Mouse (Mus musculus) CH12.LX (cell line): ENCODE results near the gene Hoxb5. TPM values are rescaled to one million over a fixed set of nuclear protein-coding genes. Genes with fewer than 3 reads are reported as not detected.

Experiments
- DNase-seq: peaks from one replicate; pipeline ENCODE4 v3.0.0-alpha.2; 2013; ENCODE audit errors: extremely low read depth
- H3K27ac ChIP-seq: 2 replicates; pipeline ENCODE4 v1.5.1; 2012; ENCODE audit warnings: low read depth, mild to moderate bottlenecking, control low read depth, moderate library complexity; ENCODE audit not compliant: insufficient read depth
- H3K27me3 ChIP-seq: replicated peaks from 2 replicates; pipeline ENCODE3; 2012; ENCODE audit warnings: inconsistent platforms
- H3K36me3 ChIP-seq, 2 experiments: replicated peaks in 1 of 2; 2 replicates each; pipeline versions ENCODE3 to v1.6.1; 2012; ENCODE audit warnings: inconsistent platforms in 1 of 2, low read length in 1 of 2, mild to moderate bottlenecking in 1 of 2, mixed read lengths in 1 of 2, moderate library complexity in 1 of 2; ENCODE audit not compliant: control insufficient read depth in 1 of 2, insufficient read depth in 1 of 2
- H3K4me1 ChIP-seq, 2 experiments: 2 replicates each; pipeline ENCODE4 v1.6.1; 2012; ENCODE audit warnings: inconsistent platforms in 1 of 2, moderate library complexity in 1 of 2; ENCODE audit not compliant: insufficient read depth in 2 of 2, control insufficient read depth in 1 of 2
- H3K4me2 ChIP-seq: 2 replicates; pipeline ENCODE4 v1.6.1; 2012; ENCODE audit warnings: low read depth, mild to moderate bottlenecking, control low read depth; ENCODE audit not compliant: poor library complexity, insufficient read depth, severe bottlenecking
- H3K4me3 ChIP-seq, 3 experiments: fragments of 150-350 bp in 1 of 3; sonication (generic) in 1 of 3; replicated peaks in 1 of 3; 2 replicates each; pipeline versions ENCODE3 to v1.5.1; 2011 to 2012; ENCODE audit warnings: low read depth in 2 of 3, low read length in 2 of 3, mild to moderate bottlenecking in 2 of 3, moderate library complexity in 2 of 3, control low read depth in 1 of 3, improper control_type of control experiment in 1 of 3, inconsistent platforms in 1 of 3, mixed read lengths in 1 of 3; ENCODE audit not compliant: poor library complexity in 1 of 3
- H3K79me2 ChIP-seq: replicated peaks from 2 replicates; pipeline ENCODE4 v1.6.1; 2012; ENCODE audit warnings: mild to moderate bottlenecking, moderate library complexity; ENCODE audit not compliant: control insufficient read depth, poor library complexity, insufficient read depth, severe bottlenecking; ENCODE audit errors: extremely low read depth
- H3K9ac ChIP-seq: 2 replicates; pipeline ENCODE4 v1.6.1; 2012; ENCODE audit warnings: low read depth, mild to moderate bottlenecking, control low read depth, moderate library complexity; ENCODE audit not compliant: insufficient read depth
- H3K9me3 ChIP-seq: replicated peaks from 2 replicates; pipeline ENCODE3; 2012; ENCODE audit warnings: low read length, inconsistent platforms, mixed read lengths
- CTCF ChIP-seq, 2 experiments: IDR thresholded peaks in 1 of 2; conservative IDR thresholded peaks in 1 of 2; 2 replicates each; pipeline ENCODE4 v1.5.1; 2011 to 2012; ENCODE audit warnings: low read depth in 2 of 2, low read length in 2 of 2, improper control_type of control experiment in 1 of 2, inconsistent platforms in 1 of 2, mild to moderate bottlenecking in 1 of 2, moderate library complexity in 1 of 2
- EP300 ChIP-seq: IDR thresholded peaks from 2 replicates; pipeline ENCODE4 v1.6.1; 2011; ENCODE audit warnings: low read length, improper control_type of control experiment
- KAT2A ChIP-seq: IDR thresholded peaks from 2 replicates; pipeline ENCODE4 v1.6.1; 2012; ENCODE audit warnings: low read length, improper control_type of control experiment, inconsistent platforms; ENCODE audit not compliant: insufficient replicate concordance
- MAFK ChIP-seq: IDR thresholded peaks from 2 replicates; pipeline ENCODE4 v1.6.1; 2011; ENCODE audit warnings: low read length, improper control_type of control experiment; ENCODE audit not compliant: insufficient replicate concordance
- MAX ChIP-seq: IDR thresholded peaks from 2 replicates; pipeline ENCODE4 v1.6.1; 2011; ENCODE audit warnings: low read length, improper control_type of control experiment
- MAZ ChIP-seq: IDR thresholded peaks from 2 replicates; pipeline ENCODE4 v1.6.1; 2012; ENCODE audit warnings: low read depth, mild to moderate bottlenecking, inconsistent platforms, low read length, improper control_type of control experiment, moderate library complexity
- MXI1 ChIP-seq: IDR thresholded peaks from 2 replicates; pipeline ENCODE4 v1.6.1; 2011; ENCODE audit warnings: mild to moderate bottlenecking, low read depth, low read length, improper control_type of control experiment
- MYC ChIP-seq: IDR thresholded peaks from 2 replicates; pipeline ENCODE4 v1.6.1; 2011; ENCODE audit warnings: low read depth, mild to moderate bottlenecking, improper control_type of control experiment, low read length
- NRF1 ChIP-seq: IDR thresholded peaks from 2 replicates; pipeline ENCODE4 v1.6.1; 2014; ENCODE audit warnings: low read depth, mild to moderate bottlenecking, inconsistent platforms, low read length, improper control_type of control experiment, moderate library complexity
- SIN3A ChIP-seq: IDR thresholded peaks from 2 replicates; pipeline ENCODE4 v1.6.1; 2012; ENCODE audit warnings: low read length, improper control_type of control experiment, inconsistent platforms
- SMC3 ChIP-seq: IDR thresholded peaks from 2 replicates; pipeline ENCODE4 v1.6.1; 2011; ENCODE audit warnings: low read depth, low read length, improper control_type of control experiment
- UBTF ChIP-seq: IDR thresholded peaks from 2 replicates; pipeline ENCODE4 v1.6.1; 2012; ENCODE audit warnings: low read depth, mild to moderate bottlenecking, inconsistent platforms, low read length, improper control_type of control experiment, moderate library complexity
- ZKSCAN1 ChIP-seq: IDR thresholded peaks from 2 replicates; pipeline ENCODE4 v1.6.1; 2012; ENCODE audit warnings: low read depth, inconsistent platforms, low read length, improper control_type of control experiment, borderline replicate concordance
- ZMIZ1 ChIP-seq: IDR thresholded peaks from 2 replicates; pipeline ENCODE4 v1.6.1; 2012; ENCODE audit warnings: low read depth, mild to moderate bottlenecking, inconsistent platforms, low read length, improper control_type of control experiment
- dilution Hi-C: fragments of 300-500 bp; cut with MboI; formaldehyde crosslinking; loops from 2 replicates; pipeline ENCODE4 v1.14.3; 2020; ENCODE audit warnings: low sequenced_read_pairs; ENCODE audit not compliant: extremely low pct_unique_long_range_greater_than_20kb, extremely low pct_ligation_motif_present
- in situ Hi-C: fragments of 300-500 bp; cut with MboI; formaldehyde crosslinking; loops from 3 replicates; pipeline ENCODE4 v1.14.3; 2019; ENCODE audit warnings: low sequenced_read_pairs, low pct_ligation_motif_present, low pct_unique_long_range_greater_than_20kb, mixed read lengths
- polyA plus RNA-seq: library from polyadenylated mRNA; unstranded; fragments of >175 nt; gene quantifications from 2 replicates; pipeline ENCODE4 v1.2.1, GENCODE M21; 2012; ENCODE audit warnings: low read depth; ENCODE audit not compliant: insufficient read length
- total RNA-seq, 2 experiments: library from RNA; depleted of rRNA; stranded (reverse); fragments of 300-350 nt in 1 of 2; fragments of >200 nt in 1 of 2; gene quantifications; 2 replicates each; pipeline ENCODE4 v1.2.3; 2012 to 2014

The Hoxb5 gene
- total and polyA plus RNA-seq, 3 experiments = 0.08 to 0.13 TPM; not detected in 1

- H3K4me1 ChIP-seq = peaks cover 3 to 8% of the 10 kb centered on the region in 2 experiments; a peak in 3 of 4 replicates
- dilution Hi-C loops (no loop called here), in situ Hi-C loops (no loop called here)
- H3K27ac ChIP-seq = no peak overlapping the region
- peak overlapping the region; percentile 91 for H3K4me2 ChIP-seq
- no peaks in the 10 kb centered on the region for H3K36me3 ChIP-seq
- peak overlapping the region; percentile 30 for H3K9ac ChIP-seq
- no peaks in the 10 kb centered on the region for H3K79me2 ChIP-seq
- TF ChIP-seq MAZ (0 out of 2 replicates have a peak, but pooled peaks have one; percentile 1), NRF1 (no peak), MXI1 (peak; percentile 44; the same call in 1 of the 2 replicates), ZMIZ1 (no peak), CTCF (conservative IDR thresholded peaks at IDR 0.05 in 1 of 2, IDR thresholded peaks at IDR 0.05 in 1 of 2; ENCODE audit: low read depth in 2 of 2, low read length in 2 of 2) (peak in 1 of 2 experiments; percentile 36; a peak in 2 of 4 replicates), KAT2A (no peak), MAX (no peak), MAFK (no peak), SMC3 (0 out of 2 replicates have a peak, but pooled peaks have one; percentile 8), SIN3A (no peak), UBTF (peak; percentile 95), ZKSCAN1 (no peak)
- peaks cover 16% of the 10 kb centered on the region for H3K9me3 ChIP-seq
- H3K4me3 ChIP-seq = peak overlapping the region; percentile 16 to 50 (median 18)
- no peak for DNase-seq
- H3K27me3 ChIP-seq = peaks cover 96% of the 10 kb centered on the region
These were observed 18.9 kb upstream of the Hoxb5 start for GRCm38 (mm10) chr11:96284041-96284749.

- peaks cover 3 to 8% of the 10 kb centered on the region in 2 experiments; a peak in 3 of 4 replicates for H3K4me1 ChIP-seq
- no peak for DNase-seq
- peaks cover 96% of the 10 kb centered on the region for H3K27me3 ChIP-seq
- no peaks in the 10 kb centered on the region for H3K36me3 ChIP-seq
- peak overlapping the region in 1 of 3 experiments; percentile 50 for H3K4me3 ChIP-seq
- TF ChIP-seq MYC (no peak), MAZ (0 out of 2 replicates have a peak, but pooled peaks have one; percentile 7), MAX (no peak), EP300 (no peak)
- peaks cover 16% of the 10 kb centered on the region for H3K9me3 ChIP-seq
- dilution Hi-C loops (no loop called here), in situ Hi-C loops (no loop called here)
- no peaks in the 10 kb centered on the region for H3K79me2 ChIP-seq
- H3K27ac ChIP-seq = no peak overlapping the region
- H3K9ac ChIP-seq = peak overlapping the region; percentile 30; the same call in 1 of the 2 replicates
- peak overlapping the region; percentile 91 for H3K4me2 ChIP-seq
These were observed 18.1 kb upstream of the Hoxb5 start for GRCm38 (mm10) chr11:96284774-96285734.
